Mouse (Mus musculus) layer of hippocampus, postnatal 36 days (tissue): ENCODE measurements at regions not wholly inside any gene's neighbourhood (a gene's known extent, or its start where the extent isn't known, plus 50 kb on each side); places are given as distances from the start of the nearest gene placed in this dataset.
A peak's percentile ranks its signal among the peaks of the same experiment; 100 is the strongest.

Experiments used
- DNase-seq, 2 experiments: peaks; one replicate each; pipeline ENCODE4 v3.0.0; 2022

DNA sequence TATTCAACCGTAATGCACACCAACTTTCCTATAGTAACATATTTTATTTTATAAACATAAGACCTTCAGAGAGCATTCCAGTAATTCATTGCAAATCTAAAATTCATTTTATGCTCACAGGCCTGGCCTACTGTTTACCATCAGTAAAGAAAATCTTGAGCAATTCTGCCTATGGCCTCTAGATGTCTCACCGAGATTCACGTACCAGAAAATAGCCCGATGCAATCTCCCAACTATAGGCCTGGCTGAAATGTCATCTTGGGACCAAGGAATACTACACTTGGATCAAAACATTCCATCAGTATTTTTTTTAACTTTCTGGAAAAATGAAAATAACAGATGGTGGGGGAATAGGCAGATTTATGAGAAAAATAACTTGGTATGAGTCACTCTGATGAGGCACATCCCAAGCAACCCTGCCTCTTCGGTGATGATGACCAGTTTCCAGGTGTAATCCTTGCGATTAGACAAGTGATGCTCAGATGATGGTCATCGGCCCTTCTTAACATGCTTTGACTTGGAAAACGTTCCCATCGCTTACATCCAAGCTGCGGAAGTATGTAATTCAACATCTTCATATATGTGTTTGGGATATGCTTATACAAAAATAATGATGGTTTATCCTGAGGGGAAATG lies 439.9 kb downstream of the Nyap2 start:
- no peak for DNase-seq

DNA sequence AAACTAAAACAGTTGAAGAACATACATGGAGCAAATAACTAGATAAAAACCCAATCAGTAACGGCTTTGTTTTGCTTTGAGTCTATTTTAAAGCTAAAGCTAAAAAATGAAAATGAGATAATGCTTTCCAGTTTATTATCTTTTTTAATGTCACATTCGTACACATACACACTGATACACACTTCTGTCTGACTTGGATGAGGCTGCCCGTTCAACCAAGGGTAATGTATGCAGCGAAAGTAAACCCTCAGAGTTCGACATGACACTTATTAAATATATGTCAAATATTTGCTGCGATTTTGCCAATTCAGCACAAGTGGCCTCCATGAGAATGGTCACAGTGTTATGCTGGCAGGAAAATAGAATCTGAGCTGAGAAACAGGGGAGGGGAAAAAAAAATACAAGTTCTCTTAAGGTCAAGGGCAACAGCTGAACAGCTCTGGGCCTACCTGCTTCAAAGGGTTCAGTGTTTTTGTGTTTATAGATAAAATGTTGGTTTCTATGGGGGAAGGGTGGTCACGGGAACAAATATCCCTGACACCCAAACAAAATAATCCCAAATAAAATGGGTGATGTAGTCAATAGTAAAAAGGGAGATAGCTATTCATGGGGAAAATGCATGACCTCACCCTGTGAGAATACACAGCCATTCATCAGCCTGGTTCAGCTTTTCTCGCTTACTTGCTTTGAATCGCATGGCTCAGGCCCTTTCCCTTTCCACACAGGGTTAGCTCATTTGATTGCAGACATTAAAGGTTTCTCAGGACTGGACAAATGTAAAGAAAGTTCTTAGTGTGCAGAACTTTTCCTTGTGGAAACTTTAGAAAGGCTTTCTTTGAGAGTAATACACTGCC lies 443.9 kb downstream of the Nyap2 start:
- DNase-seq: no peak

GRCm38 (mm10) chr1:81522929-81523328 lies 446.2 kb downstream of the Nyap2 start:
- peak; percentile 9 to 11 for DNase-seq

- DNase-seq: no peak
Measured at GRCm38 (mm10) chr1:81525821-81526220, 449.1 kb downstream of the Nyap2 start.

- DNase-seq: no peak
Measured at GRCm38 (mm10) chr1:81537836-81538235, 461.1 kb downstream of the Nyap2 start.

- no peak for DNase-seq
Measured at GRCm38 (mm10) chr1:81539591-81540311, 463.0 kb downstream of the Nyap2 start.

GRCm38 (mm10) chr1:81548906-81549305 lies 472.2 kb downstream of the Nyap2 start:
- no peak for DNase-seq

- no peak for DNase-seq
Measured at GRCm38 (mm10) chr1:81549706-81550105, 473.0 kb downstream of the Nyap2 start.

- no peak for DNase-seq
Measured at GRCm38 (mm10) chr1:81552731-81553130, 476.0 kb downstream of the Nyap2 start.

DNA sequence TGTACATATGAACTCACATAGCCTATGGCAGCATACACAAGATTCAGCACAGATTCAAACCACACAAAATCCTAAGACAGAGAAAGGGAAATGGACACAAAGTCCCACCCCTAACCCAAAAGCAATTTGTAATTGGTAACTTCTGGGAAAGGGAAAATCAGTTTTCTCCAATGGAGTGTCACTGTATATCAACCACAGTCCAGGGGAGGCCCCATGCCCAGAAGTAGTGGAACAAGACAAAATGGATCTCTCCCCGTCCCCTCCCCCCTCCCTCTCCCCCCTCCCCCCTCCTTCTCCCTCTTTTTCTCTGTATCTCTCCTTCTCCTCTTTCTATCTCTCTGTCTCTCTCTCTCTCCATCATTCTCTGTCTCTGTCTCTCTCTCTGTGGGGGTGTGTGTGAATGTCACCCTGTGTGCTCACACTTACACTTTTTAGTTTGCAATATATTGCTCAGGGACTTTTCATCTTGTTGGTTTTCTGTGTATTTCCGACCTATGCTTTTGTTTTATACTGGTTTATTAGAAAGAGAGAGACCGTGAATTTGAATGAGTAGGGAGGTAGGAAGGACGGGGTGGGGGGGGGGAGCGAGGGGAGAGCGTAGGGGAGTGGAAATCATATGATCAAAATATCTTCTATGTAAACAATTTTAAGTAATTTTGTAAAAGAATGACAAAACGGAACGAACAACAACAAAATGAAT lies 500.4 kb downstream of the Nyap2 start:
- DNase-seq: no peak

- no peak for DNase-seq
Measured at GRCm38 (mm10) chr1:81577665-81578201, 501.0 kb downstream of the Nyap2 start.

DNA sequence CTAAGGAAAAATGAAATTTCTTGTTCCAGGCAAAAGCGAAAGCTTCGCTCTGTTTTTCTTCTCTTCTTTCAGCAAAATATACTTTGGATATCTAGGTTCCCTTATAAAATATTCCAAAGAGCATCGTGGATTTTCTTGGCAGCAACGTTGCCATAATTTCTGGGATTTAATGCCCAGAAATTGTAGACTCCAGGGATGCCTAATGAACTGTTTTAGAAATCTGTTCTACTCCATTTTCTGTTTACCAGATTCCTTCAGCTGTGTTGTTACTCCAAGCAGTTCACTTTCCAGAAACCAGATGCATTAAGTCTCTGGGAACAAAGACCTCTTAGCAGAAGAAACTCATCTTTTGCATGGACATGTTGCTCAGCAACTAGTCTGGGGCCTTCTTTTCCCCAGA lies 504.5 kb downstream of the Nyap2 start:
- no peak for DNase-seq

GRCm38 (mm10) chr1:81587780-81588307 lies 511.1 kb downstream of the Nyap2 start:
- no peak for DNase-seq

- no peak for DNase-seq
Measured at GRCm38 (mm10) chr1:81591623-81592022, 514.9 kb downstream of the Nyap2 start.

DNA sequence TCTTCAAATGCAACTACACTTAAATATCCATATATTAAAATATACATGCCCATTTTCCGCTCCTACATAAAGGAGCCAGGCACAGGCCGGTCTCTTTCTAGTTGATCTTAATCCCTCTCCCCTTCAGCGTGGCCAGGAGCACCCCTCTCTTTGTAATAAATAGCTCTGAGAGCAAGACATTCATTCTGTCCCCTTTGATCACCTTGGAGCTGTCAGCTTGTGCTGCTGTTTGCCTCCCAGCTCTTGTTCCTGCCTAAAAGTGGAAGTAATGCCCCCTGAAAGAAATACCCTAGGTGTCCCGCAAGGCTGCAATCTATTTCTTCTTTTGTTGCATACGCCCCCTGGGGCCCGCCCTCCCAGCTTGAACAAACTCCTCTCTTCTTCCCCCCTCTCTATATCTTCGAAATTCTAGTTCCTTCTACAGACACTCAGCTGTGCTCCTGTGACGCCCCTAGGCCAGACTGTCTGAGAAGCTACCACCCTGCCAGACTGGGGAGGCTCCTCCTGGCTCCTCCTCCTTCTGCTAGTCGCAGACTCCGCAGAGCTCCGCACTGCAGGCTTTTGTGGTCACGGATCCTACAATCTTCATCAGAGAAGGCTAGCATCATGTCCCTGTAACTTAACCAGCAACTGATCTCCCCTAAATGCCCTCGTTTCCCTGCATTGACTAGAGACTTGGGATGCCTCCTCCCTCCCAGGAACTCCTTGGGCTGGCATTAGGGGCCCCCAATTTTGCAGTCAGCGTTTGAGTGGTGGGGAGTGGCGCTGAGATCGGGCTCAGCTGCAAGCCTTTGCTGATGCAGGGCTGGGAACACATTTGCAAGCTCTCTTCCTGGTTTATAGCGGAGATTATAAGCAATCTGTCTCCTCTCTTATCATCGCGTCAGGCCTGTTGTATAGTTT lies 516.8 kb downstream of the Nyap2 start:
- peak; percentile 58 to 59 for DNase-seq

DNA sequence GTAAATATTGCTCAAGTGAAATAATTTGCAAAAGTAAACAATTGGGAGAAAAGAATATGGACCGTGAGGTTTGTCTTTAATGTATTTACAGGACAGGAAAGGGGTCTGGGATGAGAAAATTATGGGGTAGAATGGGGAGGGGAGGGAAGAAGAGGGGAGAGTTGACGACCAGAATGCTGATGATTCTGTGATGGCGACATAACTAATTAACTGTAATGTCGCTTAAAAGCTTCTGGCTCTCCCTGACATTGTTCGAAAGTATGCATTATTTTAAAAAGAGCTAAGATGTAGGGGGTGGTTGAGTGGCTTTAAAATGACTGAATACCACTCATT lies 517.4 kb downstream of the Nyap2 start:
- DNase-seq: no peak

GRCm38 (mm10) chr1:81594606-81595005 lies 517.9 kb downstream of the Nyap2 start:
- no peak for DNase-seq

- no peak for DNase-seq
Measured at GRCm38 (mm10) chr1:81608772-81609171, 532.0 kb downstream of the Nyap2 start.

GRCm38 (mm10) chr1:81618880-81619279 lies 542.1 kb downstream of the Nyap2 start:
- no peak for DNase-seq

DNA sequence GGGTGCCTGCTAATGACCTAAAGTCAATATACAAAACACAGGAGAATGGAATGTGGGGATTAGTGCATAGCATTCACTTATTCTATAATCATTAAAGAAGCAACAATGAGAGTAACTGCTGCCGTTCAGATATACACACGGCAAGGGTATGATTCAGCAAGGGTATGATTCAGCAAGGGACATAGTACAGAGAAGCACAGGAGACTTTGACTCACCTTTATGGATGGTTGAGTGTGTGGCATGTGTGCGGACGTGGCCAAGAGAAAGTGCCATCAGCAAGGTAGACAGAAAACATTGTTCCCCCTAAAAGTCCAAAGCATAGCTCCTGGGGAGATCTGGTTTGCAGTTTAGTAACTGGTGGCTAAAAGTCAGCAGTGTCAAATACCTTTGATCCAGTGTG lies 547.4 kb downstream of the Nyap2 start:
- no peak for DNase-seq

DNA sequence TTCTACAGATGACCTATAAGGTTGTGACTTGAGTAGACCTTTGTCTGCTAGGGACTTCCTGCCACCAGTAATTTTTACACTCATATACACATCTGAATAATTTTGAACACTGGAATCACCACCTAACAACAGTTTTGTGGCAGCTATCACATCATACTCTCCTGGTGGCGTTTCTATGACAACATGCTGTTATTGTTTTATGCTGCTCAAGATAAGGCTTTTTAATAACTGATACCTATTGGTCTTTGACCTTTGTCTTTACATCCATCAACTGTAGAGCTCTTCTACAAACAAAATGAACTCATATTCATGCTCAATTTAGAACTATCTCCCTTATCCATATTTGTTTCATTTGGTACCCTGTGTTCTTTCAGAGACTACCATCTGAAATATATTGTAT lies 556.0 kb downstream of the Nyap2 start:
- no peak for DNase-seq
